Mouse (Mus musculus) heart, postnatal 0 days (tissue): ENCODE results near the gene Eif2b1. TPM values are rescaled to one million over a fixed set of nuclear protein-coding genes. Genes with fewer than 3 reads are reported as not detected.
A peak's percentile ranks its signal among the peaks of the same experiment; 100 is the strongest.

Experiments used
- ATAC-seq: fragments of 200-750 bp; cut with Nextera tagmentation; 2 replicates; pipeline ENCODE4 v1.8.0; 2017; ENCODE audit warnings: low read depth, moderate number of reproducible peaks, moderate library complexity; ENCODE audit not compliant: insufficient read depth
- DNase-seq: peaks from one replicate; pipeline ENCODE4 v3.0.0-alpha.2; 2016; ENCODE audit warnings: low spot score
- H3K27ac ChIP-seq: fragments of 300-500 bp; sonication (generic); 2 replicates; pipeline ENCODE4 v1.5.1; 2014; ENCODE audit warnings: low read depth, mild to moderate bottlenecking
- H3K27me3 ChIP-seq: fragments of 300-500 bp; sonication (generic); 2 replicates; pipeline ENCODE4 v1.6.1; 2014; ENCODE audit warnings: low read length, mixed read lengths; ENCODE audit not compliant: control insufficient read depth, insufficient read depth
- H3K36me3 ChIP-seq: fragments of 300-500 bp; sonication (generic); replicated peaks from 2 replicates; pipeline ENCODE4 v1.6.1; 2014; ENCODE audit warnings: low read length, mixed read lengths; ENCODE audit not compliant: control insufficient read depth, insufficient read depth
- H3K4me1 ChIP-seq: fragments of 300-500 bp; sonication (generic); 2 replicates; pipeline ENCODE4 v1.6.1; 2014; ENCODE audit warnings: antibody characterized with exemption; ENCODE audit not compliant: control insufficient read depth, insufficient read depth
- H3K4me2 ChIP-seq: fragments of 300-500 bp; sonication (generic); 2 replicates; pipeline ENCODE4 v1.6.1; 2014; ENCODE audit warnings: low read depth, mild to moderate bottlenecking, low read length, moderate library complexity
- H3K4me3 ChIP-seq: fragments of 300-500 bp; sonication (generic); 2 replicates; pipeline ENCODE4 v1.5.1; 2014; ENCODE audit warnings: low read depth, low read length
- H3K9ac ChIP-seq: fragments of 300-500 bp; sonication (generic); replicated peaks from 2 replicates; pipeline ENCODE4 v1.6.1; 2014; ENCODE audit warnings: low read depth, low read length, mixed read lengths
- H3K9me3 ChIP-seq: fragments of 300-500 bp; sonication (generic); replicated peaks from 2 replicates; pipeline ENCODE4 v1.6.1; 2016; ENCODE audit warnings: low read length; ENCODE audit not compliant: control insufficient read depth
- CTCF ChIP-seq: IDR thresholded peaks from 2 replicates; pipeline ENCODE4 v1.5.1; 2016; ENCODE audit warnings: antibody characterized with exemption, control low read depth, low read depth
- EP300 ChIP-seq: IDR thresholded peaks from 2 replicates; pipeline ENCODE4 v1.6.1; 2016; ENCODE audit warnings: antibody characterized with exemption, low read depth
- WGBS: fragments of 180-500 bp; shearing (Covaris S2); extraction: QIAGEN DNeasy Blood & Tissue Kit; methylation state at CpG from one replicate; pipeline ENCODE4 v1.1.7; 2014; 5-methylcytosine and 5-hydroxymethylcytosine counted together
- polyA plus RNA-seq: library from polyadenylated mRNA; unstranded; fragments of >200 nt; fragmentation: Nextera tagmentation; extraction: Ambion mirVana; gene quantifications from 2 replicates; pipeline ENCODE4 v1.2.1, GENCODE M21; 2015
- total RNA-seq: library from RNA; depleted of rRNA; stranded (reverse); fragments of >200 nt; gene quantifications from 2 replicates; pipeline ENCODE4 v1.2.3, GENCODE M21; 2014; ENCODE audit warnings: low replicate concordance

Eif2b1 gene
- total and polyA plus RNA-seq, 2 experiments from 2014 or later = 49.5 to 58.6 TPM

- ATAC-seq (no peak), DNase-seq (peak; percentile 61)
- H3K9ac ChIP-seq = 0 out of 2 replicates have a peak overlapping the region, but pooled peaks have one; percentile 32
- H3K4me3 ChIP-seq = peak overlapping the region; percentile 22
- 3% methylated on average over 17 of the region's 17 CpGs for WGBS
- peaks cover 10% of the 10 kb centered on the region for H3K4me1 ChIP-seq
- H3K4me2 ChIP-seq = peak overlapping the region; percentile 60
- peak overlapping the region; percentile 75 for H3K27ac ChIP-seq
- TF ChIP-seq EP300 = no peak
- no peak; the same call in 1 of the 2 replicates for TF ChIP-seq CTCF
- no peaks in the 10 kb centered on the region for H3K36me3 ChIP-seq
- H3K27me3 ChIP-seq = no peaks in the 10 kb centered on the region
- H3K9me3 ChIP-seq = no peaks in the 10 kb centered on the region
Measured at GRCm38 (mm10) chr5:124536776-124537175, 42.2 kb downstream of the Eif2b1 start.

GRCm38 (mm10) chr5:124535016-124535415 lies 43.9 kb downstream of the Eif2b1 start:
- Histone ChIP-seq H3K27ac (no peak overlapping the region), H3K4me3 (no peak overlapping the region), H3K9me3 (no peaks in the 10 kb centered on the region), H3K36me3 (no peaks in the 10 kb centered on the region), H3K4me2 (no peak overlapping the region), H3K9ac (no peak overlapping the region), H3K4me1 (peaks cover 15% of the 10 kb centered on the region), H3K27me3 (no peaks in the 10 kb centered on the region)
- DNase-seq (no peak), ATAC-seq (no peak)
- TF ChIP-seq EP300 (no peak), CTCF (no peak)
- 37% methylated on average over 5 of the region's 5 CpGs for WGBS

- peaks cover under 1% of the 10 kb centered on the region; the same call in 1 of the 2 replicates for H3K36me3 ChIP-seq
- no peak overlapping the region for H3K9ac ChIP-seq
- H3K9me3 ChIP-seq = no peaks in the 10 kb centered on the region
- no peaks in the 10 kb centered on the region for H3K27me3 ChIP-seq
- no peak for DNase-seq
- no peak overlapping the region for H3K4me3 ChIP-seq
- TF ChIP-seq CTCF = no peak
- TF ChIP-seq EP300 = no peak
- peaks cover 37% of the 10 kb centered on the region for H3K4me1 ChIP-seq
- H3K4me2 ChIP-seq = 0 out of 2 replicates have a peak overlapping the region, but pooled peaks have one; percentile 91
- H3K27ac ChIP-seq = peak overlapping the region; percentile 94
- 34% methylated on average over 7 of the region's 7 CpGs for whole genome bisulfite sequencing
- no peak for ATAC-seq
Measured at GRCm38 (mm10) chr5:124532451-124532850, 46.5 kb downstream of the Eif2b1 start.

GRCm38 (mm10) chr5:124531583-124531930 lies 47.4 kb downstream of the Eif2b1 start:
- TF ChIP-seq CTCF = no peak
- peak overlapping the region; percentile 79 for H3K9ac ChIP-seq
- H3K4me1 ChIP-seq = peaks cover 29% of the 10 kb centered on the region
- DNase-seq (no peak), ATAC-seq (no peak)
- no peaks in the 10 kb centered on the region for H3K9me3 ChIP-seq
- H3K27ac ChIP-seq = peak overlapping the region; percentile 94
- peak overlapping the region; percentile 95 for H3K4me3 ChIP-seq
- H3K4me2 ChIP-seq = peak overlapping the region; percentile 91
- H3K27me3 ChIP-seq = no peaks in the 10 kb centered on the region
- H3K36me3 ChIP-seq = peaks cover 6% of the 10 kb centered on the region; the same call in 1 of the 2 replicates
- 14% methylated on average over 14 of the region's 14 CpGs for WGBS

GRCm38 (mm10) chr5:124530655-124531582 lies 48.0 kb downstream of the Eif2b1 start, which contains the start of gene Rilpl1:
Gene Rilpl1 (minus strand): TSS chr5:124531391.
- Histone ChIP-seq H3K4me2 (peak within 1 kb of the TSS; percentile 91), H3K9ac (peak within 1 kb of the TSS; percentile 79), H3K4me1 (peaks cover 28% of the 10 kb centered on the region), H3K27me3 (no peaks in the 10 kb centered on the region), H3K4me3 (peak within 1 kb of the TSS; percentile 95), H3K9me3 (no peaks in the 10 kb centered on the region), H3K36me3 (peaks cover 6% of the 10 kb centered on the region; the same call in 1 of the 2 replicates), H3K27ac (peak within 1 kb of the TSS; percentile 94)
- ATAC-seq (peak; percentile 81), DNase-seq (peak; percentile 72)
- WGBS = 0% methylated on average over 89 of the region's 96 CpGs
- no peak for TF ChIP-seq EP300
- TF ChIP-seq CTCF = no peak
